Mouse (Mus musculus) layer of hippocampus, postnatal 25 days (tissue): ENCODE measurements around the gene Shprh. TPM values are rescaled to one million over a fixed set of nuclear protein-coding genes. Genes with fewer than 3 reads are reported as not detected.
"Not testable (repeated sequence)": the region's sequence is repeated elsewhere in the genome, so short reads cannot be mapped to it uniquely, and the experiment has no call there.

Experiments used
- DNase-seq, 2 experiments: peaks; one replicate each; pipeline ENCODE4 v3.0.0; 2022; ENCODE audit warnings: mixed read lengths in 2 of 2, low spot score in 1 of 2; ENCODE audit errors: extremely low spot score in 1 of 2
- total RNA-seq, 2 experiments: library from RNA; stranded (reverse); gene quantifications; 2 replicates each; pipeline ENCODE4 v1.2.3; 2021

Gene Shprh
- total RNA-seq, 2 experiments from 2014 or later, result 42.7 to 45.5 TPM

DNA sequence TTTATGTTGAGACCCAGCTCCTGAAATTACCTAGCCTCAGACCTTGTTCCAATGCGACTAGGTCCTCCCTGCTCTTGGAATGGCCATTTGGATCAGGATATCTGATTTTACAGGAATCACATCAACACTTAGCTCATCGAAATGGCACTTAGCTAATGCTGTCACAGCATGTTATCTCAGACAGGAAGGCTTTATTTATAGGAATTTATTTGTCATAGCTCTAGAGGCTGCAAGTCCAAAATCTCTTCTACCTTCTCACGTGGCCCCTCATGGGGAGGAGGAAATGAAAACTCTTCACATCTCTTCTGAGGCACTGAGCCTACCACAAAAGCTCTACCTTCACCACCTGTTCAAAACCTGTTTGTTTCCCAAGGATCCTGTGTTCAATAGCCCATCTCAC lies 84.0 kb downstream of the Shprh start:
- no peak for DNase-seq

DNA sequence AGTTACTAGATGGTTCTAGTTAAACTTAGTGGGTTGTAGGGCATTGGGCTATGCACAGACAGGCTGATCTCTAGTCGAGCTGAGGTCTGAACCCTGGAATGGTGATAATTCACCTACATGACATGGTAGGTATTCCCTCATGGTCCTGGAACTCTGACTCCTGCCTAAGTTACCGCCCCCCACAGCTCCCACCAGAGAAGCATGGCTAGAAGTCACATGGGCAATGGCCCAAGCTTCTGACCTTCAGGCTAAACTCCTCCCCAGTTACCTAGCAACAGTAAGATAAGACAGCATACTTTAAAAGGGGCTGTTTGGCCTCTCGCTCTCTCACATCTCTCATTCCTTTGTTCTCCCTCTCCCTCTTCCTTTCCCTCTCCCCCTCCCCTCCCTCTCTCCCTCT lies 93.8 kb downstream of the Shprh start:
- DNase-seq, result not testable (repeated sequence)

DNA sequence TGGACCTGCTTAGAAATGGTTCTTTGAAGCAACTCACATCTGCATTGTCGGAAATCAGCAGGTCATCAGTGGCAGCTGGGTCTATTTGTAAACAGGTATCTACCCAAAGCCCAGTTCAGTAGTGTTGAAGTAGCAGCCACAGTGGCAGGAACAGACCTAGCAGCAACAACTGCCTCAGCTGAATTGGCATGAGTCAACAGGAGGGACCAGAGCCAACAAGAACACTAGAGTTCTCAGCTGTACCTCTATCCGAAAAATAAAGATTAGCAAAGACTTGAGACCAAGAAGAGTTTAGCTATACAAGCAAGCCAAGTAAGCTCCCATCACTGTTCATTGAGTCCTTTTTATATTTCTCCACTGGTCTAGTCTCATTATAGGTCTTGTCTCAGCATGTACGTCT lies 99.0 kb downstream of the Shprh start:
- DNase-seq, result no peak

DNA sequence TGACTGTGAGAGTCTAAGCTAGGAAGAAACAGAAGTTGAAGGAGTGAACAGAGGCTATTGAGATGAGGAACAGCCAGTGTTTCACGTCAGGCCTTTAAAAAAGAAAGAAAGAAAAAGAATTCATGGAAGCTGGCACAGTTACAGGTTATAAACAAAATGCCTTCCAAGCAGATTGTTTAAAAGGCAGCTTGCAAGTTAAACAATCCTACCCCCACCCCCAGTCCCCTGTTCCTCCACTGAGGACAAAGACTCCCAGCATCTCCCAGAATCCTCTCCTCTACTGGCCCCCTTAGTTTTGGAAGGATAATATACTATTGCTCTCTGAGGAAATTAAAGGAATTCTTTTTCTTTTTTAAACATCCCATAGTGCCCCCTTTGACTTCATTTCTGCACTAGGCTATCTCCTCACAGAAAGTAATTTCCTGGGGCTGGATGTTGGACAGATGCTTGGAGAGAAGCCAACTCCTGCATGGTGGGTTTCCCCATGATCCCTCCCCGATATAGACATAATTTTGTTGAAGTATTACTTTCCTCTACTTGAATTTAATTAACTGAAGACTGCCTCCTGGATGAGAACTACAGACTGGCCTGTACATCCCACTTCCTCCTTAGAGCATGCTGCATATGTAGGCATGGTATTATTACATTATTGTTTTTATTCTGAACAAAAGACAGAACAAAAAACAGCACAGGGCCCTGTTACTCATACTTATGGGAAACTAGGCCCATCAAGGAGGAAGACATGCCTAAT lies 101.2 kb downstream of the Shprh start:
- no peak for DNase-seq

DNA sequence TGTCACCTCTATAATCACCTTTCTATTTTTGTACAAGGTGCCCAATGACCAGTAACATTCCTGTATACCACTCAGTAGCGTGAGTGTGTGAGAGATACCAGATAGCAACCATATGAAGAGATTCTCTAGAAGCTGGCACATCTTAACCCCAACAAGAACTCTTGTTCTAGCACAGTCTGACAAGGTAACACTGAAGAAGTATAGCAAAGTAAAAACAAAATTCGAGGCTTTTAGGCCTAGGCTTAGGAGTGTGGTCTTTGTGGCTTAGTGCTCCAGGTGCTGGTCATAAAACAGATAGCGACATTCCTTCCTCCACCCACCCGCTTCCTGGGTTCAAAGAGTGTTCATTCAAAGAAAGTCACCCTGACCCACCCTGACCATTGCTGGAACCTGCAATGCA lies 104.4 kb downstream of the Shprh start:
- DNase-seq, result not testable (repeated sequence)

DNA sequence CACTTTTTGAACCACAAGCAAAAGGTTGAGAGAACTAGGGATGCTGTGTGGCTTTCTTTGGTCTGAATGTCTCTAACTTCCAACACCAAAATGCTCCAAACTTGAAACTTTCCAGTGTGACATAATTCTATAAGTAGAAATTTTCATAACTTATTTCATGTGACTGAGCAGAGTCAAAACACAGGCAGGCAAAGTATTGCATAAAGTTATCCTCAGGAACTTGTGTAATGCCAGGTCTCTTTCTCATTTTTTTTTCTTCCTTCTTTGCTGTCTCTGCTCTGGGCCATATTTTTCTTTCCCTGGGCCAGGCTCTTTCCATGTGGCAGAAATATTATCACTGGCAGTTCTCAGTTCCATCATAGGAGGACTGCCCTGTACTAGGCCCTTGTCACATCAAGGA lies 110.9 kb downstream of the Shprh start:
- DNase-seq, result no peak

DNA sequence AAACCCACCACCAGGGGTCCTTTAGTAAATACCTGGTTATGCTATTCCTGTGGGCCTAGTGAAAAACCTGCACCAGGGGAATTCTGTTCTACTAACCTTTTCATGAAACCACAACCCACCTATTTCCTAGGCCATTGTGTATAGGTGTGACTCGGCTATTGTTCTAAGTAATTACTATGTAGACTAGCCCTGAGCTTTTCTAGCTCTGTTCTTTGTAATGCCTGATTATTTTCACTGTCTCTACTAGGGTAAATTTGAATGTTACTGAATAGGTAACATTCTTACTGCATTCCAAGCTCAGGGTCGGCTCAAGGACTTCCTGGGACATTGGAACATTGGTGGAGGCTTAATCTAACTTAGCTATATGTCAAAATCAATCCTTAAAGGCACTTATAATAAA lies 113.1 kb downstream of the Shprh start:
- DNase-seq, result not testable (repeated sequence)

DNA sequence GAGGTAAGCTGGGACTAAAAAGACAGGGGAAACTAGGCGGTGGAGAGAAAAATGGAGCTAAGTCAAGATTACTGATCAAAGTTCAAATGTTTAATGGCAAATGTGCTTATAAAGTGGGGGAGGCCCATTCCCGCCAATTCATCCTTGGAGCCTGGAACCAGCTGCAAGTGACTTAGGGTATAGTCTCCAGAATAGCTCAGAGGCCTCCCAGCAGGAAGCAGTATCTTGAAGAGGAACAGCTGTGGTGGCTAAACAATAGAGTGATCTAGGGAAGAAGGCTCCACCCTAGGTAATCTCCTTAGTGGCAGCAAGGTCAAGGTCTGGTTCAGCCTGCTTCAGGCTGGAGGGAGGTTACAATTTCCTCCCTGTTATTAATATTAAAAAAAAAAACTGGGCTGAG lies 114.6 kb downstream of the Shprh start:
- not testable (repeated sequence) for DNase-seq

Other genes starting within 250 kb of the Shprh start
- 10 to 100 TPM; 59.8 to 61.8 TPM for gene Grm1, start 67.1 kb upstream of the Shprh start, total RNA-seq
- gene Fbxo30, start 131.9 kb downstream of the Shprh start, total RNA-seq, result 1 to 10 TPM; 8.2 to 9.2 TPM
- 10 to 100 TPM; 28.2 to 28.8 TPM for gene Epm2a, start 194.0 kb downstream of the Shprh start, total RNA-seq